Mouse (Mus musculus): ENCODE measurements around the gene Pcyt2.
"Not testable (repeated sequence)": the region's sequence is repeated elsewhere in the genome, so short reads cannot be mapped to it uniquely, and the experiment has no call there.

Pcyt2 gene

DNA sequence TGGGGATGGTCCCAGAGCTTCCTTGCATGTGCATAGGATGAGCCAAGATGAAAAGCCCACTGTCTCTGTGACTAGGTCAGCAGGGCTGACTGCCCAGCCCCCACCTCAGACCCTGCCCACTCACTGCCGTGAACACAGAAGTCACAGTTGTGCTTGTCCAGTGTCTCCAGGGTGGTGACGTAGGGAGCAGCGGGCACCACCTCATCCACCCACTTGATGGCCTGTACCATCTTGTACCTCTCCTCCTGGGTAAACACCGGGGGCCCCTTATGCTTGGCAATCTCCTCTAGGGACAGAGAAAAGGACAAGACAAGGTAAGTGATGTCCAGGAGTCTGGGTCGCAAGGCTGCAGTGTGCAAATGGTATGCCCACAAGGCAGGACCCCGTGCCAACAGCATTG lies 2.6 kb downstream of the Pcyt2 start:
- peak; percentile 52 for DNase-seq

DNA sequence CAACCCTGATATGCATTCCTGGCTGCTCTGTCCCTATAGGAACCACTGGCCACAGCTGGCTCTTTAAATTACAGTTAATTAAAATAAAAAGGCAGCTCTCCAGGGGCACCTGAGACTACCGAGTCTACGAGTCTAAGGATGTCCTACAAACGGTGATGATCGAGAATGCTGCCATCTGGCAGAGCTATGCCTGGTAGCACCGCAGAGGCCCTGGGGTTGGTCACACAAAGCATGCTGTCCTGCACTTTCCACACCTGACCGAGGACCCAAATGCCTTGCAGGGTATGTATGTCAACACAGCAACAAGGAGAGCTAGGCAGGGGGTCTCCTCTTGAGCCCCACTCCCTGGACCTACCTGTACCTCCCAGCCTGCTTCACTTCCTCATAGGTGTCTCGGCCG lies 3.8 kb downstream of the Pcyt2 start:
- DNase-seq: peak; percentile 61

- no peak for DNase-seq
These were observed 4.2 kb downstream of the Pcyt2 start for GRCm38 (mm10) chr11:120613481-120613972.

DNA sequence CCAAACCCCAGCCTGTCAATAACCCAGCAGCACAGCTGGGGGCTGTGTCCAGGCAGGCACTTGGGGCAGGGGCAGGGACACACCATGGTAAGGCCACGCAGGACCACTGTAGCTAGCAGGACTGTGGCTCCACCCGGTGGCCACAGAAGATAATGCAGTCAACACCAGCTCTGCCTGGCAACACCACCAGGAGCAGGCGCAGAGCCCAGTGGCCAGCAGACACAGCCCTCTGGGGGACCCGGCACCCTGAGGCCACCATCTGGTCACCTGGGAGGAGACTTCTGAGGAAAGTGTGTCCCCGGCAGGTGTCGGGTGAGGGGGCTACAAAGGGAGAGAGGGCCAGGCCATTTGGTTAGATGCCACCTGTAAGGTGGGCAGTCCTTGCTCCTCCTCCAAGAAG lies 5.0 kb downstream of the Pcyt2 start:
- peak; percentile 95 for DNase-seq

- DNase-seq: peak; percentile 36
These were observed 7.2 kb downstream of the Pcyt2 start for GRCm38 (mm10) chr11:120610477-120611046.

DNA sequence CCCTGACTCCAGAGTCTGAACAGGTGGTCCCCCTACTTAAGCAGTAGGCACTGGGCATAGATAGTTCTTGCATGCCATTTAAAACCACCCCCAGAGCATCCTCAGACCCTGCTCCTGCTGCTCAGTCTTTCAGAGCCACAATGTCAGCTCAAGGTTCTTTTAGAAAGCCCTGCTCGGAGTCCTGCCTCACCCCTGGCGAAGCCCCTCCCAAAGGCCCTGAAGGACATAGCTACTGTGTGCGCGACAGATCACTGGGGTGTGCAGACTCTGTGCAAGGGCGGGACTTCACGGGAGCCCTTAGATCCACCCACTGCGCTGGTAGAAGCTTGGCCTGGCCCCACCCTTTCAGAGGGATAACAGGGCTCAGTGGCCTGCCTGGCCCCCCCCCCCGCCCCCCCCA lies 8.5 kb downstream of the Pcyt2 start:
- peak; percentile 34 for DNase-seq

DNA sequence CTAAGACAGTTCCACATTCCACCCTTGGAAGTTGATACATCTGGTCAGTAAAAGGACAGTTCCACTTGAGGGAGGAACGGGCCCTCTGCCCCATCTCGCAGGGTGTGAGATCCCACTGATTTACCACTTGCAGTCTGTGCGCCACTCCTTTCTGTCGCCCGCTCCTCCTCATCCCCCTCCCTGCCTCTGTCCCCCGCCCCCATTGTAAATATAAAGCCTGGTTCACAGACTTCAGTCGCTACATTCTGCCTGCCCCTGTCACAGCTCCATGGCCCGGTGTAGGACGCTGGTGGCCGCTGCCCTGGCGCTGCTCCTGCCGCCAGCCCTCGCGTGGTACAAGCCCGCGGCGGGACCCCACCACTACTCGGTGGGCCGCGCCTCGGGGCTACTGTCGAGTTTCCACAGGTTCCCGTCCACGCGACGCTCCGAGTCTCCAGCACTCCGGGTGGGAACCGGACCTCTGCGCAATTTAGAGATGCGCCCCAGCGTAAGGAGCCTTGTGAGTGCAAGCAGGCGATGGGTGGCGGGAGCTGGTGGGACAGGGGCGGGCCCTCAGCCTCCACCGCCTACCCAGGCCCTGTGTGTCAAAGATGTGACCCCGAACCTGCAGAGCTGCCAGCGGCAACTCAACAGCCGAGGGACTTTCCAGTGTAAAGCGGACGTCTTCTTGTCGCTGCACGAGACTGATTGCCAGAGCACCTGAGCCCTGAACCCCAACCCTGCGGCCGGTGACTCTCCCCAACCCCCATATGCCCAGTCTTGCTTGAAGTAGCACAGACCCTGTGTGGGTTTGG lies 9.3 kb downstream of the Pcyt2 start, which contains the start of gene Npb:
Gene Npb (plus strand): TSS at position 237 of the 794 bp plus-strand sequence.
- DNase-seq: no peak

DNA sequence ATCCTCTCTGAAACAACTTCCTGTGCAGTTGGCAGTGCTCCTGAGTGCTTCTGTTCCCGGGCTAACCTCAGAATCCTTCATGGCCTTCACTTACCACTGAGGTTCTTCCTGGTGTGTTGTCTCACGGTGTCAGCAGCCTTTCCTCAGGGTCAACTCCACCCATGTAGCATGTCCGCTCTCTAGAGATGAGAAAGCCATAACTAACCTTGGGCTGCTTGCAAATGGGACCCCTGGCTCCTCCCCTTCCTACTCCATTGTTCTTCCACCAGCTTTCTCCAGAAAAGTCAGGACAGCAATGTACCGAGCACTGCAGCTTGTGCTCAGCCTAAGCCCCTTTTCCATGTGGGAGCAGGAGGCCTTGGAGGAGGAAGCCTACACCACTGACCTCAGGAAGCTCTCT lies 11.0 kb downstream of the Pcyt2 start:
- no peak for DNase-seq

- DNase-seq: no peak
These were observed 12.1 kb downstream of the Pcyt2 start for GRCm38 (mm10) chr11:120605667-120606066.

DNA sequence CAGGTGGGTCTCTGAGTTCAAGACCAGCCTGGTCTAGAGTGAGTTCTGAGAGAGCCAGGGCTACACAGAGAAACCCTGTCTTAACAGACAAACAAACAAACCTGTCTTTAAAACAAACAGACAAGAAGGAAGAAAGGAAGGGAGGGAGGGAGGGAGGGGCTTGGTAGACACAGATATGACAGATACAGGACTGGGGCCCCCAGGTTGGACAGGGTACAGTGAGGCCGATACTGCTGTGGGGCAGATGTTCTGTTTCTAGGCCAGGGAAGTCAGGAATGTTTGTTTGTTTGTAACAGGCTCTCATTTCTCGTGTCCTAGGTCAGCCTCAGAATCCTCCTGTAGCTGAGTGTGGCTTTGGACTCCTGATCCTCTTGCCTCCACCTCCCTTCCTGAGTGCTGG lies 14.2 kb downstream of the Pcyt2 start:
- DNase-seq: no peak

- DNase-seq: no peak
These were observed 17.0 kb downstream of the Pcyt2 start for GRCm38 (mm10) chr11:120600716-120601115.

GRCm38 (mm10) chr11:120598990-120599549 lies 18.7 kb downstream of the Pcyt2 start:
- DNase-seq: peak; percentile 48

- peak; percentile 89 for DNase-seq
These were observed 19.3 kb downstream of the Pcyt2 start, which contains the start of the genes Alyref and Anapc11 for GRCm38 (mm10) chr11:120598283-120598989. Gene Alyref (minus strand): TSS chr11:120598365. Gene Anapc11 (plus strand): TSS chr11:120598421.

DNA sequence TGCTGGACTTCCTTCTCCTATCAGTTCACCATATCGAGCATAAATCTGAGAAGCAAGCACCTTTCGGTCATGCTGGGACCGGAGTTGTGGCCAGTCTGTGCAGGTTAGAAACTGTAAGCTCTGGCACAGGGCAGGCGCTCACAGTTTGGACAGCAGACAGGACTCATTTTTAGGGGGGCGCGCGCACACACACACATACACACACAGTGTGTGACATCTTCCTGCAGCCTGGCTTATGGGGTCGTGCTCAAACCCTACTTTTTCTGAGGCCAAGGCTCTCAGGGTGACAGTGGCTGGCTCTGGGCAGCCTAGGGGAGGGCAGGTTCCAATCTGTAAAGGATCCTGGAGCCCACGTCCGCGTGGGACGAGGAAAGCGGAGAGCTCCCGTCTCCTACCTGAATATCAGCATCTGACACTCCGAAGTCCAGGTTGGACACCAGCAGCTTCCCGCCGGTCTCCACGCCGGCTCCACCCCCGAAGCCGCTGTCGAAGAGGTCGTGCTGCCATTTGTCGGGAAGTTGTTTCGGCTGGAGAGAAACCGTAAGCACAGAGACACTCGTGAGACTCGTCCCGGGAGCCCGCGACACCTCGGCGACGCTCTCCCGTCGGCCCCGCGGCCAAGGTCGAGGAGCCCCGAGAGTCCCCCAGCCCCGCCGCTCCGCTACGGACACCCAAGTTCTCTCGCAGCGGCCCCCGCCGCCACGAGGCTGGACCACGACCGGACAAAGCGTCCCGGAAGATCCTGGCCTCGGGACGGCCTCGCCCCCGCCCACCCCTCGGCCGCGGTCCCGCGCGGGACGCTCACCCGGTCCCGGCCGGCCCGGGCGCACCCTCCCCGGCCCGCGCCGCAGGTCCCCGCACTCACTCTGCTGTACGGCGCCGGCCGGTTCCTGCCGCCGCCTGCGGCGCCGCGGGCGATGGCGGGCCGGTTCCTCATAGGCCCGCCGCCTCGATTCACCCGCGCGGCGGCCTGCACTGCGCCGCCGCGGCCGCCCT lies 20.2 kb downstream of the Pcyt2 start:
- DNase-seq: no peak

DNA sequence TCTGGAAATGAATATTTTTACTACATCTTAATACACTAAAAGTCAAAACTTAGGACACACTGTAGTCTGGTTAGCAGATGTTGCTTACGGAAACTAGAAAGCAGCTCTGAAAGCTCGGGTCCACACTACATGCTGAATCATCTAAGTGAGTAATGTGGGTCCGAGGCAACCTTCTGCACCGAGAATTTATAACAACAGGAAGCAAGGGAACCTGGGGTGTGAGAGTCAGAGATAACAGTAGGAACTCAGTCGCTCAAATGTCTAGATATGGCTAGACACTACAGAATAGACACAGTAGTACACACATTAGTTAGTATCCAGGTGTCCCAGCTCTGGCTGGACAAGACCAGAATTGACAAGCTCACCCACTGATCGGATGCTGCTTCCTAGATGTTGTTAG lies 29.2 kb downstream of the Pcyt2 start:
- DNase-seq: no peak

- no peak for DNase-seq
These were observed 33.8 kb downstream of the Pcyt2 start for GRCm38 (mm10) chr11:120583937-120584336.

GRCm38 (mm10) chr11:120582982-120583293 lies 34.8 kb downstream of the Pcyt2 start:
- not testable (repeated sequence) for DNase-seq

GRCm38 (mm10) chr11:120582268-120582981 lies 35.3 kb downstream of the Pcyt2 start:
- peak; percentile 71 for DNase-seq

DNA sequence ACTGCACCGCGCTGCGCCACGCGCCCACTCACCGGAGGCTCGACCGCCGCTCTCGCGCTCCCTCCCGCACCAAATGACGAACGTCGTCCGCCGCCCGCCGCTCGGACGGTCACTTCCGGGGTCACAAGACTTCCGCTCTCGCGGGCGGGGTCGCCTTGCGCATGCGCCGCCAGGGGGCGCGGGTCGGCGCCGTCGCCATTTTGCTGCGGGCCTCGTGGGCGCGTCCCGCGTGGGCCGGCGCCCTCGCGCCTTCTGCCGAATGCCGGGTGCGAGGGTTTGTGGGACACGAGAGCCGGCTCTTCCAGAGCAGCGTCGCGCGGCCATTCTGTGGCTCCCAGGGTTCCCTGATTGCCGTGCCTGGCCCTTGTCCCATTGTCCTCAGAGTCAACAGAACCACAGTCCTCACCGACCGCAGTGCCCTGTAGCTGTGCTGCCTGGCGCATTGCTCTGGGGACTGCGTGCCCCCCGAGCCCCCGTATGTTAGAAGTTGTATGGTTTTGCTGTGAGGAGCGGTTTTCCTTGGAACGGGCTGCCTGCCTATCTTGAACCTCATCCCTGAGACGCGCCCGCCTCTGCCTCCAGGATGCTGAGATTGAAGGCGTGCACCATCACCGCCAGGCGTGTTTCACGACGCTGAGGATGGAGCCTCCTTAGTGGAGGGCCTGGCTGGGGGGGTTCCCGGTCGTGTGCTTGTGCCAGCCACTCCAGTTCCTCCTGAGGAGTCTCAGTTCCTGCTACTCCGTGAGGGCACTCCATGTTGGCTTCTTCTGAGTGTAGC lies 36.1 kb downstream of the Pcyt2 start, which contains the start of gene Arhgdia:
Gene Arhgdia (minus strand): TSS at position 135 of the 778 bp plus-strand sequence.
- peak; percentile 86 for DNase-seq

DNA sequence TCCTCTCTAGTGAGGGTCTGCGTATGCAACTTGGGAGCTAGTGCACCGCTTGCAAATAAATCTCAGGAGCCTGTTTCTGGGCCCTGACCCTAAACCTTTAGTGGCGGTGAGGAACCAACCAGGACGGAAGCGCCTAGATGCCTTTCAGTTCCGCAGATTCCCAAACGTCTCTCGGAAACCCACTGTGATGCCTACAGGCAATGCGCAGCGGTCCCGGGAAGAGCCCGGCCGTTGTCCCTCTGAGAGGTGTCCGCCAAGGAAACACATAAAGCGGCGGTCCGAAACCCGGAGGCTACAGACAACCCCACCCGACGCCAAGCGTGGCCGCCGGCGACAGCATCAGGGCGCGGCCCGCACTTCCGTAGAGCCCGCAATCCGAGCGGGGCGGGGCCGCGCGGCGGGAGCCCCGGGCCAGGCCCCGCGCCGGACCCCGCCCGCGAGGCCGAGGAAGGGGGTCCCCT lies 36.8 kb downstream of the Pcyt2 start:
- DNase-seq: peak; percentile 54
